Mouse (Mus musculus): ENCODE data around the gene Slc39a11.

The Slc39a11 gene

GRCm38 (mm10) chr11:113631302-113631701, 18.6 kb downstream of the Slc39a11 start:
- DNase-seq: no peak

GRCm38 (mm10) chr11:113630642-113631041, 19.2 kb downstream of the Slc39a11 start:
- DNase-seq: no peak

- DNase-seq: no peak
Measured at GRCm38 (mm10) chr11:113627785-113628184, 22.1 kb downstream of the Slc39a11 start.

- no peak for DNase-seq
Measured at GRCm38 (mm10) chr11:113625437-113625836, 24.4 kb downstream of the Slc39a11 start.

GRCm38 (mm10) chr11:113622028-113622427, 27.9 kb downstream of the Slc39a11 start:
- no peak for DNase-seq

GRCm38 (mm10) chr11:113621001-113621400, 28.9 kb downstream of the Slc39a11 start:
- DNase-seq: no peak

GRCm38 (mm10) chr11:113619420-113620080, 30.3 kb downstream of the Slc39a11 start:
- no peak for DNase-seq

GRCm38 (mm10) chr11:113618672-113619419, 31.0 kb downstream of the Slc39a11 start, which contains the start of gene Sstr2:
Gene Sstr2, plus strand, starts transcription at chr11:113619342.
- peak; percentile 78 for DNase-seq

- no peak for DNase-seq
Measured at GRCm38 (mm10) chr11:113618303-113618671, 31.6 kb downstream of the Slc39a11 start.

- peak; percentile 43 for DNase-seq
Measured at GRCm38 (mm10) chr11:113617132-113617911, 32.6 kb downstream of the Slc39a11 start.

- no peak for DNase-seq
Measured at GRCm38 (mm10) chr11:113614476-113614875, 35.4 kb downstream of the Slc39a11 start.

- peak; percentile 52 for DNase-seq
Measured at GRCm38 (mm10) chr11:113611664-113612611, 37.9 kb downstream of the Slc39a11 start.

- peak; percentile 31 for DNase-seq
Measured at GRCm38 (mm10) chr11:113611112-113611646, 38.7 kb downstream of the Slc39a11 start.

- no peak for DNase-seq
Measured at GRCm38 (mm10) chr11:113610266-113610665, 39.6 kb downstream of the Slc39a11 start.

GRCm38 (mm10) chr11:113609581-113609980, 40.3 kb downstream of the Slc39a11 start:
- DNase-seq: no peak

GRCm38 (mm10) chr11:113607556-113607955, 42.3 kb downstream of the Slc39a11 start:
- DNase-seq: no peak

GRCm38 (mm10) chr11:113601616-113602343, 48.1 kb downstream of the Slc39a11 start:
- DNase-seq: no peak

GRCm38 (mm10) chr11:113600526-113601245, 49.2 kb downstream of the Slc39a11 start:
- no peak for DNase-seq

GRCm38 (mm10) chr11:113597632-113598031, 52.2 kb downstream of the Slc39a11 start:
- DNase-seq: no peak

- no peak for DNase-seq
Measured at GRCm38 (mm10) chr11:113595144-113595543, 54.7 kb downstream of the Slc39a11 start.

- DNase-seq: no peak
Measured at GRCm38 (mm10) chr11:113588936-113589335, 60.9 kb downstream of the Slc39a11 start.
